Mouse (Mus musculus): ENCODE measurements around the gene Zfp704. TPM values are rescaled to one million over a fixed set of nuclear protein-coding genes. Genes with fewer than 3 reads are reported as not detected.

Zfp704 gene
- polyA plus RNA-seq, 1 experiment from 2014 or later = 7.9 TPM

DNA sequence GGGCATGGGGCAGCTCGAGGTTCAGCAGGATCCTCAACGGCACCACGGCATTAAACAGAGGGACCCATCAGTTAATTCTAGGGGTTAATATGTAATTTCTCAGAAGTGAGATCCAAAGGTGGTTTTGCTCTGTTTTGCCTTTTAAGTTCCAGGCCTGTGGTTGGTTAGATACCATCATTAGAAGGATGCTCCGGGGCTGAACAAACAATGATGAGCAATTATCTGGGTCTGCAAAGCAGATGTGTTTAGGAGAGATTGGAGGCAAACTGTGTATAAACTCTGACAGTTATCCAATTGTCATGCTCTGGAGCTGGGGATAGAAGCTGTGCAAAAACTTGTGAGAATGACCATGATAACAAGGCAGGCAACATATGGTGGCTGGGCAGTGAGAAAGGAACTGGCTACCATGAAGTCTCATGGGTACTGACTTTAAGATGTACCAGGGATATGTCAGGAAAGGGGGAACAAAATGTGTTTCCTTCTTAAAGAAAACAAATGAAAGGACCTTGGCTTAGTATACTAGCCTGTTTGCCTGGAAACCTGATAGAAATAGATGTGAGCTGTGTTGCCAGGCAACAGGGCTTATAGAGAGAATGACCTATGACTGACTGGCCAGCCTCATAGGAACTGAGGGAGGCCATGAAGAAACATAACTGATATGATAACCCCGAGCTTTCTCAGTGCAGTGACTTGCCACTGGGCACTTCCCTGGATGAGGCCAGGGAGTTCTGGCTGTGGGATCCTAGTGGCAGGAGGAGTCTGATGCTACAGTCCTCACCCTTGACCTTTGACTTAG lies 206.4 kb downstream of the Zfp704 start:
- Histone ChIP-seq H3K4me3 (replicated peaks; ENCODE audit: low read depth, low read length) (no peak overlapping the region), H3K4me1 (replicated peaks; ENCODE audit: insufficient read depth, low read length) (peaks cover 8% of the 10 kb centered on the region; the same call in 1 of the 2 replicates), H3K9me3 (replicated peaks; ENCODE audit: low read length) (no peaks in the 10 kb centered on the region), H3K27me3 (ENCODE audit: insufficient read depth, low read length) (no peaks in the 10 kb centered on the region), H3K4me2 (ENCODE audit: low read length) (no peak overlapping the region), H3K9ac (ENCODE audit: low read depth, low read length) (no peak overlapping the region), H3K36me3 (ENCODE audit: insufficient read depth, low read length) (no peaks in the 10 kb centered on the region), H3K27ac (no peak overlapping the region)
- ATAC-seq (replicated peaks; ENCODE audit: low FRiP score, low read depth) (no peak), DNase-seq (ENCODE audit: low spot score) (no peak)
- no peak for TF ChIP-seq CTCF (IDR thresholded peaks at IDR 0.05; ENCODE audit: low read depth)
- 46% methylated on average over 5 of the region's 5 CpGs for WGBS

DNA sequence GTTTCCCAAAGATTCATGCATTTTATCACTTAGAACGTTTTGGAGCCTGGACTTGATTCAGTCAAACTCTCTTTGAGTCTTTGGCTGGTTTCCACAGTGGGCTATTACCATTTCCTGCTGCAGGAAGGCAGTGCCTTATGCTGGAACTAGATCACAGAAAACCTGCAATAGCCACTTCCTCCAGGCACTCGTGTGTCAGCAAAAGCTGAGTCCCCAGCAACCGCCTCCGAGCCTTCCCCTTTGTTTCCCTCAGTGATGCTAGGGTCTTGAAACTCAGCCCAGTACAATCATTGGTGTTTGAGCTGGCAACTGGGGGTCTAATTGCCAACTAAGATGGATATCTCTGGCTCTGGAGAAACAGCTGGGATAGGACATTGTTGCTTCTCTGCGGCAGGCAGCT lies 207.0 kb downstream of the Zfp704 start:
- H3K4me1 ChIP-seq (replicated peaks; ENCODE audit: insufficient read depth, low read length) = peaks cover 8% of the 10 kb centered on the region; the same call in 1 of the 2 replicates

DNA sequence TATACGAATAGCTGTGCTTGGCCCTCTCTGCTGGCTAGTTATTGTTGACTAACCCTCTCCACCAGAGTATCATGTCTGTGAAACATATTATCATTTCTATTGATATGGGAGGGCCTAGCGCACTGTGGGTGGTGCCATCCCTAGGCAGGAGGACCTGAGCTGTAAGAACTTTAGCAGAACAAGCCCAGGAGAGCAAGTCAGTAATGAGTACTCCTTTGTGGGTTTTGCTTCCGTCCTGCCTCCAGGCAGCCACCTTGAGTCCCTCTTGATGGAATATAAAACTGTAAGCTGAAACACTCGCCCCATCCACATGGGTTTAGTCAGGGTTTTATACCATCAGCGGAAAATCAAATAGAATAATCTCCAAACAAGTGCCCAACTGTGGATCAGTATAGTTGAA lies 207.5 kb downstream of the Zfp704 start:
- Histone ChIP-seq H3K9ac (ENCODE audit: low read depth, low read length) (no peak overlapping the region), H3K27me3 (ENCODE audit: insufficient read depth, low read length) (no peaks in the 10 kb centered on the region), H3K4me2 (ENCODE audit: low read length) (no peak overlapping the region), H3K27ac (no peak overlapping the region), H3K4me3 (replicated peaks; ENCODE audit: low read depth, low read length) (no peak overlapping the region), H3K36me3 (ENCODE audit: insufficient read depth, low read length) (no peaks in the 10 kb centered on the region), H3K9me3 (replicated peaks; ENCODE audit: low read length) (no peaks in the 10 kb centered on the region), H3K4me1 (replicated peaks; ENCODE audit: insufficient read depth, low read length) (peaks cover 8% of the 10 kb centered on the region; the same call in 1 of the 2 replicates)
- no peak for ATAC-seq (replicated peaks; ENCODE audit: low FRiP score, low read depth)
- 77% methylated on average over 5 of the region's 5 CpGs for WGBS
- no peak for TF ChIP-seq CTCF (IDR thresholded peaks at IDR 0.05; ENCODE audit: low read depth)
- no peak for DNase-seq (ENCODE audit: low spot score)

More for the DNA sequence above, 207.0 kb downstream of the Zfp704 start:
- Histone ChIP-seq H3K4me2 (ENCODE audit: low read length) (no peak overlapping the region), H3K9ac (ENCODE audit: low read depth, low read length) (no peak overlapping the region), H3K36me3 (ENCODE audit: insufficient read depth, low read length) (no peaks in the 10 kb centered on the region), H3K4me3 (replicated peaks; ENCODE audit: low read depth, low read length) (no peak overlapping the region), H3K27me3 (ENCODE audit: insufficient read depth, low read length) (no peaks in the 10 kb centered on the region), H3K27ac (no peak overlapping the region), H3K9me3 (replicated peaks; ENCODE audit: low read length) (no peaks in the 10 kb centered on the region)
- DNase-seq (ENCODE audit: low spot score) (peak; percentile 61), ATAC-seq (replicated peaks; ENCODE audit: low FRiP score, low read depth) (no peak)
- WGBS = 43% methylated on average over 5 of the region's 5 CpGs
- TF ChIP-seq CTCF (IDR thresholded peaks at IDR 0.05; ENCODE audit: low read depth) = no peak

DNA sequence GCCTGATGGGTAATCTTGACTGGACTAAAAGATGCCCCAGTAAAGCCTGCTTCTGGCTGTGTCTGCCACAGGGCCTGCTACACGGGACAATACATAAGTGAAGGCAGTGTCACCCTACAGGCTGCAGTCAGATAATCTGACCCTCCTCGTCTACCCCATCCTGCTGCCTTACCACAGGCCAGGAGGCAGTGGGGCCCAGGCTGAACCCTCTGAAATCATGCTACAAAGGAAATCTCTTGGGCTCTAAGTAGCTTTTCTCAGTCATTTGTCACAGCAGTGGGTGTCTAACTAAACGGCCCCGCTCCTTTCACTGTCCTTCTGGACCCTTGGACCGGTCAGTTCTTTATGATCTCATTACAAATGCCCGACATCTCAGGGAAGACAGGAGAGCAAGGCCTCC lies 208.2 kb downstream of the Zfp704 start:
- no peaks in the 10 kb centered on the region for H3K36me3 ChIP-seq (ENCODE audit: insufficient read depth, low read length)
- H3K9ac ChIP-seq (ENCODE audit: low read depth, low read length) = no peak overlapping the region
- H3K9me3 ChIP-seq (replicated peaks; ENCODE audit: low read length) = no peaks in the 10 kb centered on the region
- whole genome bisulfite sequencing = 63% methylated on average over 6 of the region's 6 CpGs
- H3K27ac ChIP-seq = no peak overlapping the region
- no peak for TF ChIP-seq CTCF (IDR thresholded peaks at IDR 0.05; ENCODE audit: low read depth)
- no peak overlapping the region for H3K4me2 ChIP-seq (ENCODE audit: low read length)
- peaks cover 8% of the 10 kb centered on the region; the same call in 1 of the 2 replicates for H3K4me1 ChIP-seq (replicated peaks; ENCODE audit: insufficient read depth, low read length)
- no peaks in the 10 kb centered on the region for H3K27me3 ChIP-seq (ENCODE audit: insufficient read depth, low read length)
- DNase-seq (ENCODE audit: low spot score) = no peak
- H3K4me3 ChIP-seq (replicated peaks; ENCODE audit: low read depth, low read length) = no peak overlapping the region
- ATAC-seq (replicated peaks; ENCODE audit: low FRiP score, low read depth) = no peak

DNA sequence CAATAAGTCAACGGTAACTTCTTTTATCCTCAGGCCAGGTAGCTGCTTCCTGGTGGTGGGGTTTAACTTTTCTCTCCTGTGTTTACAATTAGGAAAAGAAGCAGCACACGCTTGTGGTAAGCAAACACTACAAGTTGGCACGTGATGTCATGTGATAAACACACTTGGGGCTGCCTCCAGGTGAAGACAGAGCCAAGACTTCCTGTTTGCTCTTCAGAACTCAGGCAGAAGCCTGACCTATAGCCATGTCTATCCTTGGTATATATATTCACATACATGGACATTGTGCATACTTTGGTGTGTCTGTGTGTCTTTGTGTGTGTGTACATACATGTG lies 209.0 kb downstream of the Zfp704 start:
- H3K4me3 ChIP-seq (replicated peaks; ENCODE audit: low read depth, low read length) = no peak overlapping the region
- H3K4me2 ChIP-seq (ENCODE audit: low read length) = no peak overlapping the region
- no peak overlapping the region for H3K27ac ChIP-seq
- H3K9ac ChIP-seq (ENCODE audit: low read depth, low read length) = no peak overlapping the region
- H3K4me1 ChIP-seq (replicated peaks; ENCODE audit: insufficient read depth, low read length) = 0 out of 2 replicates have a peak, but pooled peaks cover 8% of the 10 kb centered on the region
- TF ChIP-seq CTCF (IDR thresholded peaks at IDR 0.05; ENCODE audit: low read depth) = no peak
- 63% methylated on average over 3 of the region's 3 CpGs for WGBS
- ATAC-seq (replicated peaks; ENCODE audit: low FRiP score, low read depth) (no peak), DNase-seq (ENCODE audit: low spot score) (no peak)
- H3K9me3 ChIP-seq (replicated peaks; ENCODE audit: low read length) = no peaks in the 10 kb centered on the region
- no peaks in the 10 kb centered on the region for H3K36me3 ChIP-seq (ENCODE audit: insufficient read depth, low read length)
- H3K27me3 ChIP-seq (ENCODE audit: insufficient read depth, low read length) = no peaks in the 10 kb centered on the region

DNA sequence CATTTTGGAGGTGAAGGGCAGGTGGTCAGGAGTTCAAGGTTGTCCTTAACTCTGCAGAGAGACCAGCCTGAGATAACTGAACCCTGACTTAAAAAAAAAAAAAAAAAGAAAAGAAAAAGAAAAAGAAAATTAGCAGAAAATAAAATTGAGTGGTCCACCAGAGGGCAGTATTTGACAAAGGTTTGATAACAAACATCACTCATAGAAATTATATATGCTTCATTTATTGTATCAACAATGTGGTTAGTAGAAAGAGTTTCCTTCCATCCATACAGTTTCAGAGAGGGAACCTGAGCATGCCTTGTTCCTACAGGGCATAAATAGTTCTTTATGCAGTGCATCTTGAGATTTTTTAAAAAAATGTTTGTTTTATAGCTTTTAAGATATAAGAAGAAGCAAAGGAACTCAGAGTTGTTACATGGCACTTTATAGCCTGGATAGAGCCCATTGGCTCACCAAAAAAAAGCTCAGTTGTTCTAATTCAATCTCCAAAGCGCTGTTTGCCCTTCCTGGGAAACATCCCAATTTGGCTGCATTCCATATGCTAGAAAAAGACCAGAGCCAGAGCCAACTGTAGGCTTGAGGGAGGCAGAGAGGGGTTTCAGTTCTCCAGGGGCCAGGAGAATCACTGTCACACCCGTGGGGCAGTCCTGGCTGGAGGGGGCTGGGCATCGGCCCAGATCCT lies 209.5 kb downstream of the Zfp704 start:
- WGBS = 37% methylated on average over 3 of the region's 3 CpGs
- 0 out of 2 replicates have a peak, but pooled peaks cover 6% of the 10 kb centered on the region for H3K4me1 ChIP-seq (replicated peaks; ENCODE audit: insufficient read depth, low read length)
- H3K9me3 ChIP-seq (replicated peaks; ENCODE audit: low read length) = no peaks in the 10 kb centered on the region
- no peak overlapping the region for H3K4me3 ChIP-seq (replicated peaks; ENCODE audit: low read depth, low read length)
- no peaks in the 10 kb centered on the region for H3K27me3 ChIP-seq (ENCODE audit: insufficient read depth, low read length)
- no peak overlapping the region for H3K4me2 ChIP-seq (ENCODE audit: low read length)
- TF ChIP-seq CTCF (IDR thresholded peaks at IDR 0.05; ENCODE audit: low read depth) = peak; percentile 71
- H3K36me3 ChIP-seq (ENCODE audit: insufficient read depth, low read length) = no peaks in the 10 kb centered on the region
- H3K9ac ChIP-seq (ENCODE audit: low read depth, low read length) = no peak overlapping the region
- ATAC-seq (replicated peaks; ENCODE audit: low FRiP score, low read depth) (no peak), DNase-seq (ENCODE audit: low spot score) (peak; percentile 78)
- H3K27ac ChIP-seq = no peak overlapping the region
